ENCODE assay signal across 10 mouse cellular contexts in the genomic region with DNA sequence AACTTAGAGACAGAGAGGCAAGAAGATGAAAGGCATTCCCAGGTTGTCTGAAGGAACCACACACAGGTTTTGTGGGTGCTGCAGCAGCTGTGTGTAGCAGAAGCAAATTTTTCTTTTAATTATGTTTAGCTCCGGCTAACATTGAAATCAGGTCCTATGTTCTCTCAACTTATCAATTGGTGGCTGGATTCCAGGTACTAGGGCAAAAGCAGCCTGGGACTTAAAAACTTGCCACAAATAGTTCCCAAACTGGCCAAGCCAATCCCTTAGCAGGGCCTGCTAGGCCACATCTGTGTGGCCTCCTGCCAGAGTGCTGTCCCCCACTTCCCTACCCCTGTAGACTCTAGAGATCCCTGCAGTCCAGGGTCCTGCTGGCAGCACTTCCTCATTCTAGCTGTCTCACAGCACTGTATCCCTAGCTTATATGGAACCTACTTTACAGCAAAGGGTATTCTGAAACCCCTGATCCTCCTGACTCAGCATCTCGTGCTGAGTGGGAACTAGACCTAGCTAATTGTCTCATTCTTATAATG. TPM values are rescaled to one million over a fixed set of nuclear protein-coding genes. Genes with fewer than 3 reads are reported as not detected.
DNase-seq lines count a peak whose midpoint lies in the region; ATAC-seq and TF ChIP-seq lines count a peak whose summit lies in the region.
"Had no signal": no experiment of that assay in that cellular context is flagged by ENCODE, and none has a peak within 500 bp of the region (broad histone marks: within the 10 kb centered on the region; RNA-seq: fewer than 3 reads in every experiment).

No protein-coding gene starts in this region.

- no peak overlapping the region for H3K4me2 ChIP-seq in kidney, embryonic 14.5 days (replicated peaks; ENCODE audit: low read depth, low read length)
- H3K4me2 ChIP-seq in hindbrain, embryonic 13.5 days, result 0 out of 2 replicates have a peak overlapping the region, but pooled peaks have one; percentile 13
- H3K4me2 ChIP-seq in midbrain, embryonic 14.5 days (ENCODE audit: low read length), result peak overlapping the region; percentile 30

- 64% methylated on average over 2 of the region's 2 CpGs for WGBS in kidney, embryonic 14.5 days
- WGBS in embryonic facial prominence, embryonic 10.5 days, result 45% methylated on average over 2 of the region's 2 CpGs
- WGBS in hindbrain, embryonic 13.5 days, result 59% methylated on average over 2 of the region's 2 CpGs
- 59% methylated on average over 2 of the region's 2 CpGs for WGBS in midbrain, embryonic 14.5 days
- 78% methylated on average over 2 of the region's 2 CpGs for WGBS in cerebellum, adult 2 months

- no peak for TF ChIP-seq POLR2A in cerebellum, adult 2 months (IDR thresholded peaks at IDR 0.05; ENCODE audit: borderline replicate concordance, insufficient read depth, low read length)

- H3K36me3 ChIP-seq in kidney, embryonic 14.5 days (ENCODE audit: control insufficient read depth, insufficient read depth, low read length), result no peaks in the 10 kb centered on the region
- peaks cover 44% of the 10 kb centered on the region for H3K36me3 ChIP-seq in embryonic facial prominence, embryonic 10.5 days (replicated peaks)
- no peaks in the 10 kb centered on the region for H3K36me3 ChIP-seq in hindbrain, embryonic 13.5 days
- H3K36me3 ChIP-seq in midbrain, embryonic 14.5 days (ENCODE audit: control insufficient read depth, insufficient read depth, low read length), result no peaks in the 10 kb centered on the region
- H3K36me3 ChIP-seq: G1E had no signal

- peaks cover 49% of the 10 kb centered on the region for H3K4me1 ChIP-seq in kidney, embryonic 14.5 days (ENCODE audit: control insufficient read depth, insufficient read depth, low read length)
- peaks cover 81% of the 10 kb centered on the region for H3K4me1 ChIP-seq in embryonic facial prominence, embryonic 10.5 days
- peaks cover 71% of the 10 kb centered on the region for H3K4me1 ChIP-seq in hindbrain, embryonic 13.5 days (replicated peaks)
- H3K4me1 ChIP-seq in midbrain, embryonic 14.5 days (ENCODE audit: control insufficient read depth, insufficient read depth, low read length), result peaks cover 57% of the 10 kb centered on the region
- no peaks in the 10 kb centered on the region for H3K4me1 ChIP-seq in cerebellum, adult 2 months (ENCODE audit: control insufficient read depth, insufficient read depth, low read length)

- TF ChIP-seq CTCF in cerebellum, adult 2 months (IDR thresholded peaks at IDR 0.05; ENCODE audit: borderline replicate concordance, insufficient read depth, low read depth, low read length), result no peak

- no peak overlapping the region for H3K4me3 ChIP-seq in kidney, embryonic 14.5 days (ENCODE audit: low read length)
- peak overlapping the region; percentile 42 for H3K4me3 ChIP-seq in embryonic facial prominence, embryonic 10.5 days
- no peak overlapping the region for H3K4me3 ChIP-seq in hindbrain, embryonic 13.5 days
- H3K4me3 ChIP-seq in midbrain, embryonic 14.5 days (replicated peaks; ENCODE audit: low read depth, low read length), result no peak overlapping the region
- no peak overlapping the region for H3K4me3 ChIP-seq in cerebellum, adult 2 months (replicated peaks; ENCODE audit: insufficient read depth, low read depth, low read length)

- H3K27ac ChIP-seq in kidney, embryonic 14.5 days (ENCODE audit: low read depth, low read length), result peak overlapping the region; percentile 96
- peak overlapping the region; percentile 95 for H3K27ac ChIP-seq in embryonic facial prominence, embryonic 10.5 days (replicated peaks)
- H3K27ac ChIP-seq in hindbrain, embryonic 13.5 days, result peak overlapping the region; percentile 85
- peak overlapping the region; percentile 82 for H3K27ac ChIP-seq in midbrain, embryonic 14.5 days (replicated peaks; ENCODE audit: low read depth, low read length)
- H3K27ac ChIP-seq in cerebellum, adult 2 months (ENCODE audit: insufficient read depth, low read length), result no peak overlapping the region
- H3K27ac ChIP-seq: liver, embryonic 14.5 days had no signal

- no peak for ATAC-seq in kidney, embryonic 14.5 days (ENCODE audit: low FRiP score, low TSS enrichment)
- ATAC-seq in hindbrain, embryonic 13.5 days (ENCODE audit: low FRiP score), result no peak
- no peak for ATAC-seq in midbrain, embryonic 14.5 days (ENCODE audit: low FRiP score, low TSS enrichment)

- H3K9me3 ChIP-seq in kidney, embryonic 14.5 days (ENCODE audit: control insufficient read depth, low read length), result no peaks in the 10 kb centered on the region
- peaks cover 1% of the 10 kb centered on the region; the same call in 1 of the 2 replicates for H3K9me3 ChIP-seq in embryonic facial prominence, embryonic 10.5 days
- no peaks in the 10 kb centered on the region for H3K9me3 ChIP-seq in hindbrain, embryonic 13.5 days
- no peaks in the 10 kb centered on the region for H3K9me3 ChIP-seq in midbrain, embryonic 14.5 days (ENCODE audit: control insufficient read depth, low read length)
- H3K9me3 ChIP-seq: G1E had no signal

- peak overlapping the region; percentile 5; the same call in 1 of the 2 replicates for H3K9ac ChIP-seq in kidney, embryonic 14.5 days (ENCODE audit: low read depth, low read length)
- H3K9ac ChIP-seq in hindbrain, embryonic 13.5 days, result peak overlapping the region; percentile 61; the same call in 1 of the 2 replicates
- peak overlapping the region; percentile 38; the same call in 1 of the 2 replicates for H3K9ac ChIP-seq in midbrain, embryonic 14.5 days (replicated peaks; ENCODE audit: low read length)
- H3K9ac ChIP-seq: liver, embryonic 14.5 days had no signal

- no peak for DNase-seq in kidney, postnatal 4 days
- DNase-seq in embryonic facial prominence, embryonic 10.5 days (ENCODE audit: low spot score), result no peak
- DNase-seq in midbrain, embryonic 14.5 days, result no peak
- no peak for DNase-seq in left cerebral cortex, postnatal 14 days (ENCODE audit: low spot score in 2 of 2)
- no peak for DNase-seq in cerebellum, adult 2 months
- no peak for DNase-seq in urinary bladder, adult 18-20 months (ENCODE audit: low spot score in 2 of 2)

- intact Hi-C loops in left cerebral cortex, postnatal 14 days (cut with DNase I), result no loop called here

- no peaks in the 10 kb centered on the region for H3K27me3 ChIP-seq in kidney, embryonic 14.5 days (ENCODE audit: control insufficient read depth, insufficient read depth, low read length)
- no peaks in the 10 kb centered on the region for H3K27me3 ChIP-seq in embryonic facial prominence, embryonic 10.5 days (replicated peaks; ENCODE audit: low read depth, poor library complexity, severe bottlenecking)
- H3K27me3 ChIP-seq in hindbrain, embryonic 13.5 days, result no peaks in the 10 kb centered on the region
- no peaks in the 10 kb centered on the region for H3K27me3 ChIP-seq in midbrain, embryonic 14.5 days (ENCODE audit: control insufficient read depth, insufficient read depth, low read length)
- no peaks in the 10 kb centered on the region for H3K27me3 ChIP-seq in cerebellum, adult 2 months (ENCODE audit: control insufficient read depth, insufficient read depth, low read length)

RNA-seq across cellular contexts. Expression of a gene that starts 23.2 kb away (rescaled TPM):
- 11.1 and 14.2 TPM in 2 replicates for polyA plus RNA-seq in kidney, embryonic 14.5 days (2014; fragmentation: Nextera tagmentation; extraction: Ambion mirVana)
- 17.4 and 18.4 TPM in 2 replicates for polyA plus RNA-seq in embryonic facial prominence, embryonic 10.5 days (2016; fragmentation: Nextera tagmentation; extraction: Ambion mirVana)
- polyA plus RNA-seq in hindbrain, embryonic 13.5 days (2015; fragmentation: Nextera tagmentation; extraction: Ambion mirVana), result 7.7 and 8.9 TPM in 2 replicates
- 5.4 and 5.8 TPM in 2 replicates for polyA plus RNA-seq in midbrain, embryonic 14.5 days (2014; fragmentation: Nextera tagmentation; extraction: Ambion mirVana)
- 1 to 10 TPM; 4.2 to 5.2 TPM for total RNA-seq in left cerebral cortex, postnatal 14 days (2021)
- polyA plus RNA-seq in cerebellum, adult 2 months (2012; rRNA removed), result 5.6 and 6.1 TPM in 2 replicates
- polyA plus RNA-seq: G1E had no signal

Comparison
In these comparisons a context has a peak if more than half of its experiments do, and no peak if none do; other contexts are left out.
1. H3K9ac ChIP-seq: peak in every context shown above with its lines; median percentile 61 in hindbrain, embryonic 13.5 days; 38 in midbrain, embryonic 14.5 days; 5 in kidney, embryonic 14.5 days.